Mouse (Mus musculus) hindbrain, postnatal 0 days (tissue): ENCODE measurements around the gene P2rx1. TPM values are rescaled to one million over a fixed set of nuclear protein-coding genes. Genes with fewer than 3 reads are reported as not detected.

Source experiments
- ATAC-seq: fragments of 200-750 bp; cut with Nextera tagmentation; 2 replicates; pipeline ENCODE4 v1.8.0; 2017; ENCODE audit warnings: mild to moderate bottlenecking, moderate TSS enrichment, moderate library complexity
- DNase-seq: peaks from one replicate; pipeline ENCODE4 v3.0.0-alpha.2; 2015; ENCODE audit warnings: low spot score
- H3K27ac ChIP-seq: fragments of 300-500 bp; sonication (generic); 2 replicates; pipeline ENCODE4 v1.5.1; 2014; ENCODE audit warnings: mild to moderate bottlenecking
- H3K27me3 ChIP-seq: fragments of 300-500 bp; sonication (generic); 2 replicates; pipeline ENCODE4 v1.6.1; 2014; ENCODE audit warnings: low read length, mixed read lengths; ENCODE audit not compliant: insufficient read depth
- H3K36me3 ChIP-seq: fragments of 300-500 bp; sonication (generic); 2 replicates; pipeline ENCODE4 v1.6.1; 2014; ENCODE audit warnings: low read length, mixed read lengths; ENCODE audit not compliant: insufficient read depth
- H3K4me1 ChIP-seq: fragments of 300-500 bp; sonication (generic); 2 replicates; pipeline ENCODE4 v1.6.1; 2014; ENCODE audit warnings: antibody characterized with exemption, low read length, mixed read lengths; ENCODE audit not compliant: insufficient read depth
- H3K4me2 ChIP-seq: fragments of 300-500 bp; sonication (generic); 2 replicates; pipeline ENCODE4 v1.6.1; 2014; ENCODE audit warnings: low read depth, mild to moderate bottlenecking, low read length, moderate library complexity, mixed read lengths
- H3K4me3 ChIP-seq: fragments of 300-500 bp; sonication (generic); 2 replicates; pipeline ENCODE4 v1.5.1; 2014; ENCODE audit warnings: low read length
- H3K9ac ChIP-seq: fragments of 300-500 bp; sonication (generic); replicated peaks from 2 replicates; pipeline ENCODE4 v1.6.1; 2014; ENCODE audit warnings: mild to moderate bottlenecking, low read length, moderate library complexity, mixed read lengths
- H3K9me3 ChIP-seq: fragments of 300-500 bp; sonication (generic); 2 replicates; pipeline ENCODE4 v1.6.1; 2016; ENCODE audit warnings: low read length, mixed read lengths
- CTCF ChIP-seq: IDR thresholded peaks from 2 replicates; pipeline ENCODE4 v1.5.1; 2016; ENCODE audit warnings: antibody characterized with exemption, control low read depth, low read depth
- WGBS: fragments of 180-500 bp; shearing (Covaris S2); extraction: QIAGEN DNeasy Blood & Tissue Kit; methylation state at CpG from one replicate; pipeline ENCODE4 v1.1.7; 2014; 5-methylcytosine and 5-hydroxymethylcytosine counted together
- polyA plus RNA-seq: library from polyadenylated mRNA; unstranded; fragments of >200 nt; fragmentation: Nextera tagmentation; extraction: Ambion mirVana; gene quantifications from 2 replicates; pipeline ENCODE4 v1.2.1, GENCODE M21; 2015
- total RNA-seq: library from RNA; depleted of rRNA; stranded (reverse); fragments of >200 nt; gene quantifications from 2 replicates; pipeline ENCODE4 v1.2.3, GENCODE M21; 2014

P2rx1 gene
- total and polyA plus RNA-seq, 2 experiments from 2014 or later: 0.60 to 1.3 TPM

DNA sequence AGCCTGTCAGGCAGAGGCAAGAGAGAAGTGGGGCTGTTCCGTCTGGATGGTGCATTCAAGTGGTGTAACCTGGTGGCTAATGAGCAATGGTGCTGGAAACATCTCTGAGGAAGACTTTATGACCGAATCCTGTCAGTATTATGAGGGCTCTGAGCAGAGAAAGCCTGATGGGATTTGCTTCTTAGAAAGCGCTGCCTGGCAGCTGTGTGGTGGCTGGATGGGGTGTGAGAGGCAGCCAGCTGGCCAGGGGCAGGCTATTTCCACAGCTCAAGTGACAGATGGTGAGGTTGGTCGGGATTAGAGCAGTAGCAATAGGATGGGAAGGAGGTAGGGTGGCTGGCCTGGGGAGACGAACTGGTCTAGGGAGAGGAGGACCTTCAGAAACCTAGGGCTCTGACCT is 32.6 kb downstream of the P2rx1 start:
- H3K4me3 ChIP-seq: no peak overlapping the region
- WGBS: 45% methylated on average over 5 of the region's 5 CpGs
- no peaks in the 10 kb centered on the region for H3K9me3 ChIP-seq
- no peaks in the 10 kb centered on the region for H3K27me3 ChIP-seq
- no peak overlapping the region for H3K4me2 ChIP-seq
- TF ChIP-seq CTCF: no peak
- H3K27ac ChIP-seq: peak overlapping the region; percentile 70; the same call in 1 of the 2 replicates
- DNase-seq: peak; percentile 47
- peaks cover 9% of the 10 kb centered on the region; the same call in 1 of the 2 replicates for H3K36me3 ChIP-seq
- no peak for ATAC-seq
- no peaks in the 10 kb centered on the region for H3K4me1 ChIP-seq
- 0 out of 2 replicates have a peak overlapping the region, but pooled peaks have one; percentile 22 for H3K9ac ChIP-seq

DNA sequence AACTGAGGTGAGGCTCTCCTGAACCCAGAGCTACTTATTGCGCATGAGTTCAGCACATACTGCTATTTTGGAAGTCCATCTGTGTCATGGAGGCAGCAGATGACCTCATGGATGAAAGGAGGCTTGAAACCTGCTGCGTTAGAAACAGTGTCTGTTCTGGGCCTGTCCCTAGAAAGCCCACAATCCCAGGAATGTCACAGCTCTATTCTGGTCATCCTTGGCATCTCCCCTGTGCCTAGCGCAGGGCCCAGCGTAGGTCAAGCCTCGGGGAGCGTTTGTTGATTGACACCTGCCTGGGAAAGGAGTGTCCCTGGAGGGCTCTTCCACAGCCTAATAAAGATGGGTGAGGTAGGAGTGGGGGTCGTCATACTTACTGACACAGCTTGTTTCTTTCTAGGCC is 37.2 kb downstream of the P2rx1 start:
- Histone ChIP-seq H3K4me1 (no peaks in the 10 kb centered on the region), H3K4me2 (no peak overlapping the region), H3K9ac (no peak overlapping the region), H3K9me3 (no peaks in the 10 kb centered on the region), H3K4me3 (no peak overlapping the region), H3K27me3 (no peaks in the 10 kb centered on the region), H3K27ac (no peak overlapping the region), H3K36me3 (peaks cover 30% of the 10 kb centered on the region; the same call in 1 of the 2 replicates)
- DNase-seq: no peak
- no peak for ATAC-seq
- 84% methylated on average over 7 of the region's 7 CpGs for WGBS
- TF ChIP-seq CTCF: no peak

DNA sequence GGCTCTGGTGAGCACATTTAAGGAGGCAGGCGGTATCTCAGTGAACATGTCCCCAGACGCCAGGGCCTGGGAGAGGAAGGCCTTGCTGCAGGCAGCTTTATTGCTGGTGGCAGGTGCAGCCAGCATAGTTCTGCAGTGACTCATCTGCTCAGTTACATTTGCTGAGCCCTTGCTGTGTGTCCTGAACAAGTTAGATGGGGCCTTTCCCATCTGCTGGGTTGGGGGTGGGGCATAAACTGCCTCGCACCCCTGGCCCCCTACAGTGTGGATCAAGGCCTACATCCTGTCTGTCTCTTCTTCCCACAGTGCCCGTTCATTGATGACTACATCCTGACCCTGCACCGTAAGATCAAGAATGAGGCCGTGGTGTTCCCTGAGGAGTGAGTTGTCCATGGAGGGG is 38.0 kb downstream of the P2rx1 start:
- Histone ChIP-seq H3K27me3 (no peaks in the 10 kb centered on the region), H3K4me1 (no peaks in the 10 kb centered on the region), H3K9me3 (no peaks in the 10 kb centered on the region), H3K4me2 (no peak overlapping the region), H3K4me3 (no peak overlapping the region), H3K27ac (no peak overlapping the region), H3K36me3 (peaks cover 32% of the 10 kb centered on the region; the same call in 1 of the 2 replicates), H3K9ac (no peak overlapping the region)
- no peak for ATAC-seq
- no peak for TF ChIP-seq CTCF
- no peak for DNase-seq
- WGBS: 63% methylated on average over 6 of the region's 6 CpGs

DNA sequence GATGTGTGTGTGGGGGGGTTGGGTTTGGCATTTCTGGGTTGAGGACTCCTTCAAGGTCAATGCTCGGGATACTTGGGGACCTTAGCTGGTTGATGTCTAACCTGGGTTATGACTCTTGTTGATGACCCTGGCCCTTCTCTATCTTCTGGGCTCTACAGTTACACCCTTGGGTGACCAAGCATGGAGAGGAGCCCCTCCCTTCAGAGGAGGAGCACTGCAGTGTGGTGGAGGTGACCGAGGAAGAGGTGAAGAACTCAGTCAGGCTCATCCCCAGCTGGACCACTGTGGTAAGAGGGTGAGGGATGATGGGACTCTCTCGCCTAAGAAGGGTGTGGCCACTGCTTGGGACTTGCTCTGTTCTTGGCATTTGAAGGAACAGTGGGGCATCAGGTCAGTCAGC is 38.8 kb downstream of the P2rx1 start:
- DNase-seq: no peak
- no peak for TF ChIP-seq CTCF
- no peak for ATAC-seq
- Histone ChIP-seq H3K9ac (no peak overlapping the region), H3K27me3 (no peaks in the 10 kb centered on the region), H3K4me1 (no peaks in the 10 kb centered on the region), H3K27ac (no peak overlapping the region), H3K4me3 (no peak overlapping the region), H3K36me3 (peaks cover 32% of the 10 kb centered on the region; the same call in 1 of the 2 replicates), H3K9me3 (no peaks in the 10 kb centered on the region), H3K4me2 (no peak overlapping the region)
- WGBS: 87% methylated on average over 3 of the region's 3 CpGs

DNA sequence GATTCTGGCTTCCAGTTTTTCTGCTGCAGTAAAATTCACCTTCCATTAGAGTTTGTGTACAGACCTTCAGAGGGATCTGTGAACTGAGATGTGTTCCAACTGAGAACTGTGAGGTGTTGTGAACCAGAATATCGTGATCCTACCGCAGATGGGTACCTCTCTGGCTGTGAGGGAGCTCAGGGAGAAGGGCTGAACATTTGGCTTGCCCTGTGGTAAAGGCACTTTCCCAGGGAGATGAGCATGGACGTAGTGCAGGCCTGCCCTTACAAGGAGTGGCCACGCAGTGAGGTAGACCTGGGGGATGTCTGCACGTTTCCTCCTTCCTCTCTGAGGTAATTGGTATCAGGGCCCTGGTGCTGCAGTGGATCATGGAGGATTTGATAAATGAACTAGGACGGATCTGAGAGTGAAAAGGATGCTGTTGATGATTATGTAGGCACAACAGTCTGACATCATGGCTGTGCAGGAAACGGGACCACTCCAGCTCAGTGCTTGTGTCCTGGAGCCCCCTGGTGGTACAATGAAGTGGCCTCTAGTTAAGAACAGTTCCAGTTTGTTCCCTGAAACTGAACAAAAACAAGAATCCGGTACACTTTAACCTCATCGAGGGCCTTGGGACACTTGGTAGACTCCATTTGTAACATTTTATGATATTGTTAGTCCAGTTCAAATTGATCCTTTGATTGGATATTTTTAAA is 40.3 kb downstream of the P2rx1 start:
- Histone ChIP-seq H3K4me1 (no peaks in the 10 kb centered on the region), H3K27me3 (no peaks in the 10 kb centered on the region), H3K9ac (no peak overlapping the region), H3K9me3 (no peaks in the 10 kb centered on the region), H3K4me3 (no peak overlapping the region), H3K4me2 (no peak overlapping the region), H3K27ac (no peak overlapping the region), H3K36me3 (peaks cover 28% of the 10 kb centered on the region; the same call in 1 of the 2 replicates)
- WGBS: 63% methylated on average over 9 of the region's 9 CpGs
- DNase-seq (peak; percentile 86), ATAC-seq (peak; percentile 75)
- peak; percentile 89 for TF ChIP-seq CTCF

DNA sequence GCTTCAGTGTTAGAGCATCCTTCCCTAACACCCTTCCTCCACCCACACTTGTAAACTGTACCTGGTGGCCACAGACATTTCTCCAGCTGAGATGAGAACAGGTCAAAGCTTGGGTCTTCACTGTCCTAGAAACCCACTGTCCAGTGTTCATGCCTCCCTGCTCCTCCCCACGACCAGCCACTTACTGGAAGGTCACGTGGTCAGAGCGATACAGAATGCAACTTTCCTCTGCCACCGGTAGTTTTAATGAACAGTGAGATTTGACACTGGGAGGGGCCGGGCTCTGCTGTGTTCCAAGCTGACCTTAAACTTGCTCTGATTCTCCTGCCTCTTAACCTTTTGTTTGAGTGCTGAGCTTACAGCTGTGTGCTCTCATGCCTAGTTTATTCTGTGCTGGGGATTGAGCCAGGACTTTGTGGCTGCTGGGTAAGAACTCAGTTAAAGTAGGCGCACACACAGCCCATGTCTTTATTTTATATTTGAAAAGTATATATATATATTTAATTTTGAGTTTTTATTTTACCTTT is 45.4 kb downstream of the P2rx1 start:
- no peak for TF ChIP-seq CTCF
- H3K27ac ChIP-seq: no peak overlapping the region
- no peak overlapping the region for H3K4me2 ChIP-seq
- 0 out of 2 replicates have a peak, but pooled peaks cover 5% of the 10 kb centered on the region for H3K4me1 ChIP-seq
- no peaks in the 10 kb centered on the region for H3K9me3 ChIP-seq
- no peak overlapping the region for H3K4me3 ChIP-seq
- peaks cover 11% of the 10 kb centered on the region; the same call in 1 of the 2 replicates for H3K36me3 ChIP-seq
- no peaks in the 10 kb centered on the region for H3K27me3 ChIP-seq
- no peak for ATAC-seq
- WGBS: 58% methylated on average over 6 of the region's 6 CpGs
- H3K9ac ChIP-seq: no peak overlapping the region
- no peak for DNase-seq

DNA sequence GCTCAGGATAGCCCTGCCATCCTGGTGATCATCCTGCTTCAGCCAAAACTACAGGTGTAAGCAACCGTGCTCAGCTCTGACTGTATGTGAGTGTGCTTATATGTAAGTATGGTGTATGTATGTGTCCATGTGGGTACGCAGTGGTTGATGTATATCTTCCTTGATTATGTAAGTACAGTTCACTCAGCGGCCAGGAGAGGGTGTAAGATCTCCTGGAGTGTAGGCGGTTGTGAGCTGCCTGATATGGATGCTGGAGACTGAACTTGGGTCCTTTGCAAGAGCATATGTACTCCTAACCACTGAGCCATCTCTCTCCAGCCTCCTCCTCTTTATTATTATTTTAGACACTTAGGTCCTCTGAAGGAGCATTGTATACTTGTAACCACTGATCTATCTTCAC is 45.9 kb downstream of the P2rx1 start:
- Histone ChIP-seq H3K27me3 (no peaks in the 10 kb centered on the region), H3K4me2 (no peak overlapping the region), H3K9me3 (no peaks in the 10 kb centered on the region), H3K4me3 (no peak overlapping the region), H3K4me1 (0 out of 2 replicates have a peak, but pooled peaks cover 5% of the 10 kb centered on the region), H3K9ac (no peak overlapping the region), H3K36me3 (peaks cover 11% of the 10 kb centered on the region; the same call in 1 of the 2 replicates), H3K27ac (no peak overlapping the region)
- ATAC-seq (no peak), DNase-seq (no peak)
- TF ChIP-seq CTCF: 0 out of 2 replicates have a peak, but pooled peaks have one; percentile 13
- 74% methylated on average over 4 of the region's 4 CpGs for WGBS
